Mouse (Mus musculus) bone marrow macrophage, adult 2 months (primary cell): Measurements from ENCODE around the gene Pkp1. TPM values are rescaled to one million over a fixed set of nuclear protein-coding genes. Genes with fewer than 3 reads are reported as not detected.

Source experiments
- H3K27ac ChIP-seq: 2 replicates; pipeline ENCODE4 v1.5.1; 2012; ENCODE audit warnings: low read depth, low read length; ENCODE audit not compliant: insufficient read depth
- H3K4me1 ChIP-seq: 2 replicates; pipeline ENCODE4 v1.6.1; 2012; ENCODE audit warnings: low read length; ENCODE audit not compliant: control insufficient read depth, insufficient read depth
- H3K4me3 ChIP-seq: 2 replicates; pipeline ENCODE4 v1.5.1; 2012; ENCODE audit warnings: mild to moderate bottlenecking, low read length, moderate library complexity; ENCODE audit not compliant: insufficient read depth
- CTCF ChIP-seq: IDR thresholded peaks from 2 replicates; pipeline ENCODE4 v1.5.1; 2012; ENCODE audit warnings: low read depth, mild to moderate bottlenecking, low read length, moderate library complexity
- POLR2A ChIP-seq: IDR thresholded peaks from 2 replicates; pipeline ENCODE4 v1.6.1; 2012; ENCODE audit warnings: mild to moderate bottlenecking, low read depth, low read length, borderline replicate concordance
- polyA plus RNA-seq: library from polyadenylated mRNA; stranded (reverse); fragments of >200 nt; gene quantifications from 2 replicates; pipeline ENCODE4 v1.2.4, GENCODE M21; 2012; ENCODE audit not compliant: missing spikeins, insufficient read depth, insufficient read length

The Pkp1 gene
- polyA plus RNA-seq: not detected in 2 replicates

DNA sequence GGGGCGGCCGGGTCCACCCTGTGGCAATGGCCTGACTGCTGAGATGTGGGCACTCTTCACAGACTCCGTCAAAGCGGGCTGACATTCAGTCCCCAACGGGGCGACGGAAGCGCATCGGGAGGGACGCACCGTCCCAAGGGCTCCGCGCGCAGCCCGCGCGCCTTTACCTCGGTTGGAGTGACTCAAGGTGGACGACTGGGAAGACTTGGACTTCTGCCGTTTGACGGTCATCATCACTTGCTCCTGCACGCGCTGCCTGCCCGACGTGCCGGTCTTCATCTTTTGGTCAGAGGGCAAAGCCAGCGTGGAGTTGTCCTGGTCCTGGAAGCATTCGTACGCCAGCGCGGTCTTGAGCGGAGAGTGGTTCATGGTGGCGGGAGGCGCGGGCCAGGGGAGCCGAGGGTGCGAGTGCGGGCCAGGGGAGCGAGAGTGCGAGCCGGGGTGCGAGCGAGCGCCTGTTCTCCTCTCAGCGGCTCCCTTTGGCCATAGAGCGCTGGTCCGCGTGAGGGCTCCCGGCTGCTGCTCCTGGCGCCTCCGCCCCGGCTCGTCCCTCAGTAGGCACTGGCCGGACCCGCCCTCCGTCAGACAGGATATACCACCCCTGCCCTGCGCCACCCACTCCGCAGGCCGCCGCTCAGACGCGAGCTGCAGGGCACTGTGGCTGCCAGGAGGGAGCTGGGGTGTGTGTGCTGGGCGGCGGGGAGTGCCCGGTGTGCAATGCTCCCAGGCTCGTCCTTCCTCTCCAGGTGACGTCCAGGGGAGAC is at the start of gene Pkp1:
TSS of gene Pkp1 (minus strand) at position 564 of the 764 bp plus-strand sequence.
- no peaks in the 10 kb centered on the region for H3K4me1 ChIP-seq
- no peak within 1 kb of the TSS for H3K4me3 ChIP-seq
- TF ChIP-seq CTCF (no peak), POLR2A (no peak)
- H3K27ac ChIP-seq: no peak within 1 kb of the TSS

DNA sequence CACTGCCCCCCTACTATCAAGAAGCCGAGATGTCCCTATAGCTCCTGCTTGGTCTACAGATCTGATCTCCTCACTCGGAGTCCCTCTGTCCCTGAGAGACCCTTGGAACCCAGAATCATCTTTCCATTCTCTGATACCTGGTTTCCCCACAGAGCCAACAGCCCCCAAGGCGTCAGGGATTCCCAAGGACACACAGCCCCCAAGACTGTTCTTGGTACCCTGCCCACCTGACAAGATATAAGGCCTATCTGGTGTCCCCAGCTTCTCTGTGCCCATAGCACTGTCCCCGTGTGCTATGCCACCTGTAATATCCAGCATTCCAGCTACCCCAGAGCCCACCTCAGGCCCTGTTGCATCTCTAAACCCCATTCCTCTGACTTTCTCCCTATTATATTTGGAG is 48.7 kb upstream of the Pkp1 start:
- no peak overlapping the region for H3K27ac ChIP-seq
- no peaks in the 10 kb centered on the region for H3K4me1 ChIP-seq
- no peak overlapping the region for H3K4me3 ChIP-seq
- TF ChIP-seq CTCF (no peak), POLR2A (no peak)

- no peak overlapping the region for H3K4me3 ChIP-seq
- no peak for TF ChIP-seq CTCF
- no peak for TF ChIP-seq POLR2A
- H3K4me1 ChIP-seq: no peaks in the 10 kb centered on the region
- no peak overlapping the region for H3K27ac ChIP-seq
These were observed 45.6 kb upstream of the Pkp1 start for GRCm38 (mm10) chr1:135964561-135964960.

DNA sequence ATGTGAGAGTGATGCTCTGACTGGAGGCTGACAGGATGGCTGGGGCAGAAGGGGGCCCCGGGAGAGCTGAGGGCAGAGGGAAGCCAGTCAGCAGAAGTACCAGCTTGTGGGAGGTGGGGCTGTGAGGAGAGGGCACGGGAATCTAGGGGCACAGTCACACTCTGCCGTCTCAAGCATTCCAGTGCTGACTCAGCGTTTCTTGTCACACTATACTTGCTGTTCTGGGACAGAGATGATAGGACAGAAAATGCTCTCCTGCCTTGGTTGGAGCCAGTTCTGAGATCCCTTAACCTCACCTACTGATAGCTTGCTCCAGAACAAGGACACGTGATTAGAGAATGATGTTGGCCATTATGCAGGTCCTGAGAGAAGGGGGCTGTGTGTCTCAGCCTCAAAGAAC is 44.2 kb upstream of the Pkp1 start:
- H3K27ac ChIP-seq: no peak overlapping the region
- no peak for TF ChIP-seq CTCF
- no peak for TF ChIP-seq POLR2A
- H3K4me3 ChIP-seq: no peak overlapping the region
- H3K4me1 ChIP-seq: no peaks in the 10 kb centered on the region

DNA sequence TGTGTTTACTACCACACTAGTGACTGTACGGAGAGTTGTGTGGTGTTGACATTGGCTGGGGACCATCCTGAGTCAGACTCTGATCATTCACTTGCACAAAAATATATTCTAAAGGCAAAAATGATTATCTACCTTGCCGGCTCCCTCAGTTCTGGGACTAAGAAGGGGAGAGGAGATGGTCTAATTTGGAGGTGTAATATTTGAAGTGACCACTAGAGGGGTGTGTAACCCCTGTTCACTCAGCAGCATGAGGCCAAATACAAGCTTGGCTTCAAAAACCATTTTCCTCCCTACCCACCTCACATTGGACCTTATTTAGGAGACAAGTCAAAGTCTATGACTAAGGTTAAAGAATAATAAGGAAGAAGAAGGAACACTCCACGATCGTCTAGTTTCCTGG is 39.5 kb upstream of the Pkp1 start:
- H3K4me3 ChIP-seq: no peak overlapping the region
- H3K27ac ChIP-seq: no peak overlapping the region
- no peaks in the 10 kb centered on the region for H3K4me1 ChIP-seq
- TF ChIP-seq POLR2A (no peak), CTCF (no peak)

GRCm38 (mm10) chr1:135948871-135949270 is 29.9 kb upstream of the Pkp1 start:
- H3K27ac ChIP-seq: no peak overlapping the region
- no peak for TF ChIP-seq POLR2A
- no peak for TF ChIP-seq CTCF

GRCm38 (mm10) chr1:135946247-135946646 is 27.2 kb upstream of the Pkp1 start:
- Histone ChIP-seq H3K4me1 (no peaks in the 10 kb centered on the region), H3K4me3 (no peak overlapping the region), H3K27ac (no peak overlapping the region)
- TF ChIP-seq POLR2A (no peak), CTCF (no peak)

More at GRCm38 (mm10) chr1:135948871-135949270, 29.9 kb upstream of the Pkp1 start:
- no peaks in the 10 kb centered on the region for H3K4me1 ChIP-seq
- no peak overlapping the region for H3K4me3 ChIP-seq

- H3K4me1 ChIP-seq: no peaks in the 10 kb centered on the region
- no peak overlapping the region for H3K27ac ChIP-seq
- TF ChIP-seq POLR2A (no peak), CTCF (peak; percentile 67)
- H3K4me3 ChIP-seq: no peak overlapping the region
These were observed 26.7 kb upstream of the Pkp1 start for GRCm38 (mm10) chr1:135945711-135946110.

DNA sequence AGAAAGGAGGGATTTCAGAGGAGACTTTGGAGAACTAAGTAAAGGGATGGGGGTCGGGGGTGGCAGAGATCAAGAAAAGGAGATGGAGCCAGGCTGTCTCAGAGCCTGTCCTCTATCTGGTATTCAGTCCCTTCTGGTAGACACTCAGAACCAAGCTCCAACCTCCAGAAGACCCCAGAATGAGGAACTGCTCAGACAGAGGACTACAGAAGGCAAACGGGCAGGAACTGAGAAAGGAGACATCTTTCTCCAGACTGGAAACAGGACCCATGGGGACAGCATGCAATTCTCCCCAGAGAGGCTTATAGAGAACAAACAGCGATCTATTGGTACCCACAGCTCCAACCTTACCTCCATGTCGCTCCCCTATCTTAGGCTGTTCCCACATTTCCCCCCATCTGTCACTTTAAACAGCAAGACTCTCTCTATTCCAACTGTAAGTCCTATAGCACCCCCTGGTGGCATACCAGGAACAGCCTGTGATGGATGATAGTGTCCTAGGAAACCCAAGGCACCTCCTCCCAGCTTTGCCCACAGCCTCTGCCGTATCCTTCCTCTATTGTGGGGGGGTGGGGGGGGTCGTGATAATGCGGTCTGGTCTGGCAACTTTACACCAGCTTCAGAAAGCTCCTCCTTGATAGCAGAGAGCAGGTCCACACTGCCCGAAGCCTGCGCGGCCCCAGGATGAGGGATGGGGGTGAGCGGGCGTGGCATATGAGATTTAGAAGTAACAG is 25.7 kb upstream of the Pkp1 start:
- no peaks in the 10 kb centered on the region for H3K4me1 ChIP-seq
- TF ChIP-seq CTCF (peak; percentile 55), POLR2A (no peak)
- H3K27ac ChIP-seq: no peak overlapping the region
- no peak overlapping the region for H3K4me3 ChIP-seq

- Histone ChIP-seq H3K4me1 (no peaks in the 10 kb centered on the region), H3K27ac (no peak overlapping the region)
- no peak for TF ChIP-seq POLR2A
- no peak for TF ChIP-seq CTCF
These were observed 24.7 kb upstream of the Pkp1 start for GRCm38 (mm10) chr1:135943713-135944112.

More at GRCm38 (mm10) chr1:135943713-135944112, 24.7 kb upstream of the Pkp1 start:
- no peak overlapping the region for H3K4me3 ChIP-seq
